Mouse (Mus musculus): ENCODE measurements around the gene Lypd6. TPM values are rescaled to one million over a fixed set of nuclear protein-coding genes. Genes with fewer than 3 reads are reported as not detected.

Lypd6 gene
- polyA plus RNA-seq, 1 experiment from 2014 or later: 3.5 TPM

GRCm38 (mm10) chr2:50065902-50066245, 355 bp upstream of the Lypd6 start:
- no peaks in the 10 kb centered on the region for H3K9me3 ChIP-seq (ENCODE audit: control insufficient read depth, low read length)
- WGBS: 0% methylated on average over 14 of the region's 14 CpGs
- peak overlapping the region; percentile 91 for H3K4me2 ChIP-seq
- no peaks in the 10 kb centered on the region for H3K36me3 ChIP-seq (ENCODE audit: control insufficient read depth, insufficient read depth, low read length)
- no peak overlapping the region for H3K27ac ChIP-seq (ENCODE audit: low read depth, low read length)
- no peaks in the 10 kb centered on the region; the same call in none of the 2 replicates for H3K4me1 ChIP-seq (ENCODE audit: control insufficient read depth, insufficient read depth, low read length)
- no peak for DNase-seq (ENCODE audit: low spot score, missing footprints)
- peak overlapping the region; percentile 69 for H3K4me3 ChIP-seq (ENCODE audit: low read depth, low read length)
- peak overlapping the region; percentile 58; the same call in 1 of the 2 replicates for H3K9ac ChIP-seq (ENCODE audit: low read length)
- ATAC-seq (ENCODE audit: low FRiP score): peak; percentile 76
- no peaks in the 10 kb centered on the region for H3K27me3 ChIP-seq (ENCODE audit: control insufficient read depth, insufficient read depth, low read length)

GRCm38 (mm10) chr2:50066968-50067315, 713 bp downstream of the Lypd6 start:
- DNase-seq (ENCODE audit: low spot score, missing footprints): no peak
- Histone ChIP-seq H3K27ac (ENCODE audit: low read depth, low read length) (no peak overlapping the region), H3K9me3 (ENCODE audit: control insufficient read depth, low read length) (no peaks in the 10 kb centered on the region), H3K36me3 (ENCODE audit: control insufficient read depth, insufficient read depth, low read length) (no peaks in the 10 kb centered on the region), H3K4me2 (peak overlapping the region; percentile 91), H3K4me1 (ENCODE audit: control insufficient read depth, insufficient read depth, low read length) (no peaks in the 10 kb centered on the region; the same call in none of the 2 replicates), H3K9ac (ENCODE audit: low read length) (peak overlapping the region; percentile 58), H3K27me3 (ENCODE audit: control insufficient read depth, insufficient read depth, low read length) (no peaks in the 10 kb centered on the region), H3K4me3 (ENCODE audit: low read depth, low read length) (peak overlapping the region; percentile 69)
- ATAC-seq (ENCODE audit: low FRiP score): no peak
- WGBS: 3% methylated on average over 9 of the region's 9 CpGs

- no peaks in the 10 kb centered on the region for H3K9me3 ChIP-seq (ENCODE audit: control insufficient read depth, low read length)
- WGBS: 74% methylated on average over 13 of the region's 13 CpGs
- no peak overlapping the region for H3K27ac ChIP-seq (ENCODE audit: low read depth, low read length)
- H3K27me3 ChIP-seq (ENCODE audit: control insufficient read depth, insufficient read depth, low read length): no peaks in the 10 kb centered on the region
- no peak for ATAC-seq (ENCODE audit: low FRiP score)
- no peak overlapping the region for H3K4me3 ChIP-seq (ENCODE audit: low read depth, low read length)
- no peaks in the 10 kb centered on the region; the same call in none of the 2 replicates for H3K4me1 ChIP-seq (ENCODE audit: control insufficient read depth, insufficient read depth, low read length)
- H3K9ac ChIP-seq (ENCODE audit: low read length): no peak overlapping the region
- DNase-seq (ENCODE audit: low spot score, missing footprints): no peak
- H3K4me2 ChIP-seq: no peak overlapping the region
- H3K36me3 ChIP-seq (ENCODE audit: control insufficient read depth, insufficient read depth, low read length): no peaks in the 10 kb centered on the region
Observed at GRCm38 (mm10) chr2:50069571-50070295, 3.5 kb downstream of the Lypd6 start.

- Histone ChIP-seq H3K4me2 (no peak overlapping the region), H3K36me3 (ENCODE audit: control insufficient read depth, insufficient read depth, low read length) (no peaks in the 10 kb centered on the region), H3K4me1 (ENCODE audit: control insufficient read depth, insufficient read depth, low read length) (no peaks in the 10 kb centered on the region; the same call in 1 of the 2 replicates), H3K27ac (ENCODE audit: low read depth, low read length) (no peak overlapping the region), H3K4me3 (ENCODE audit: low read depth, low read length) (no peak overlapping the region), H3K27me3 (ENCODE audit: control insufficient read depth, insufficient read depth, low read length) (no peaks in the 10 kb centered on the region), H3K9me3 (ENCODE audit: control insufficient read depth, low read length) (no peaks in the 10 kb centered on the region), H3K9ac (ENCODE audit: low read length) (no peak overlapping the region)
- DNase-seq (ENCODE audit: low spot score, missing footprints): no peak
- ATAC-seq (ENCODE audit: low FRiP score): no peak
- WGBS: 82% methylated on average over 4 of the region's 4 CpGs
Observed at GRCm38 (mm10) chr2:50072158-50072557, 5.9 kb downstream of the Lypd6 start.

- no peak overlapping the region for H3K4me3 ChIP-seq (ENCODE audit: low read depth, low read length)
- WGBS: 77% methylated on average over 3 of the region's 3 CpGs
Observed at GRCm38 (mm10) chr2:50084746-50085145, 18.5 kb downstream of the Lypd6 start.

GRCm38 (mm10) chr2:50087761-50088160, 21.5 kb downstream of the Lypd6 start:
- no peaks in the 10 kb centered on the region for H3K27me3 ChIP-seq (ENCODE audit: control insufficient read depth, insufficient read depth, low read length)
- H3K4me2 ChIP-seq: no peak overlapping the region
- H3K27ac ChIP-seq (ENCODE audit: low read depth, low read length): no peak overlapping the region
- no peak overlapping the region for H3K4me3 ChIP-seq (ENCODE audit: low read depth, low read length)
- no peaks in the 10 kb centered on the region for H3K4me1 ChIP-seq (ENCODE audit: control insufficient read depth, insufficient read depth, low read length)
- no peaks in the 10 kb centered on the region for H3K36me3 ChIP-seq (ENCODE audit: control insufficient read depth, insufficient read depth, low read length)
- DNase-seq (ENCODE audit: low spot score, missing footprints): no peak
- no peaks in the 10 kb centered on the region for H3K9me3 ChIP-seq (ENCODE audit: control insufficient read depth, low read length)
- WGBS: 73% methylated on average over 3 of the region's 3 CpGs
- ATAC-seq (ENCODE audit: low FRiP score): no peak
- H3K9ac ChIP-seq (ENCODE audit: low read length): no peak overlapping the region

More at GRCm38 (mm10) chr2:50084746-50085145, 18.5 kb downstream of the Lypd6 start:
- H3K4me2 ChIP-seq: no peak overlapping the region
- ATAC-seq (ENCODE audit: low FRiP score) (no peak), DNase-seq (ENCODE audit: low spot score, missing footprints) (no peak)
- no peaks in the 10 kb centered on the region for H3K4me1 ChIP-seq (ENCODE audit: control insufficient read depth, insufficient read depth, low read length)
- H3K9ac ChIP-seq (ENCODE audit: low read length): no peak overlapping the region
- H3K36me3 ChIP-seq (ENCODE audit: control insufficient read depth, insufficient read depth, low read length): no peaks in the 10 kb centered on the region
- no peaks in the 10 kb centered on the region for H3K27me3 ChIP-seq (ENCODE audit: control insufficient read depth, insufficient read depth, low read length)
- H3K27ac ChIP-seq (ENCODE audit: low read depth, low read length): no peak overlapping the region
- no peaks in the 10 kb centered on the region for H3K9me3 ChIP-seq (ENCODE audit: control insufficient read depth, low read length)

- H3K9ac ChIP-seq (ENCODE audit: low read length): no peak overlapping the region
- 93% methylated on average over 3 of the region's 3 CpGs for WGBS
- H3K27me3 ChIP-seq (ENCODE audit: control insufficient read depth, insufficient read depth, low read length): no peaks in the 10 kb centered on the region
- H3K27ac ChIP-seq (ENCODE audit: low read depth, low read length): no peak overlapping the region
- no peak for DNase-seq (ENCODE audit: low spot score, missing footprints)
- no peak for ATAC-seq (ENCODE audit: low FRiP score)
- H3K36me3 ChIP-seq (ENCODE audit: control insufficient read depth, insufficient read depth, low read length): no peaks in the 10 kb centered on the region
- no peaks in the 10 kb centered on the region for H3K9me3 ChIP-seq (ENCODE audit: control insufficient read depth, low read length)
- peaks cover 16% of the 10 kb centered on the region for H3K4me1 ChIP-seq (ENCODE audit: control insufficient read depth, insufficient read depth, low read length)
- H3K4me3 ChIP-seq (ENCODE audit: low read depth, low read length): no peak overlapping the region
- no peak overlapping the region for H3K4me2 ChIP-seq
Observed at GRCm38 (mm10) chr2:50096336-50096735, 30.1 kb downstream of the Lypd6 start.

- peak; percentile 89 for ATAC-seq (ENCODE audit: low FRiP score)
- WGBS: 22% methylated on average over 9 of the region's 9 CpGs
- peak; percentile 94 for DNase-seq (ENCODE audit: low spot score, missing footprints)
- no peak overlapping the region for H3K9ac ChIP-seq (ENCODE audit: low read length)
- H3K9me3 ChIP-seq (ENCODE audit: control insufficient read depth, low read length): no peaks in the 10 kb centered on the region
- H3K27ac ChIP-seq (ENCODE audit: low read depth, low read length): peak overlapping the region; percentile 51; the same call in 1 of the 2 replicates
- no peak overlapping the region for H3K4me2 ChIP-seq
- H3K4me1 ChIP-seq (ENCODE audit: control insufficient read depth, insufficient read depth, low read length): peaks cover 19% of the 10 kb centered on the region
- no peaks in the 10 kb centered on the region for H3K27me3 ChIP-seq (ENCODE audit: control insufficient read depth, insufficient read depth, low read length)
- H3K36me3 ChIP-seq (ENCODE audit: control insufficient read depth, insufficient read depth, low read length): no peaks in the 10 kb centered on the region
- H3K4me3 ChIP-seq (ENCODE audit: low read depth, low read length): no peak overlapping the region
Observed at GRCm38 (mm10) chr2:50100364-50101151, 34.3 kb downstream of the Lypd6 start.

GRCm38 (mm10) chr2:50101152-50101450, 34.9 kb downstream of the Lypd6 start:
- Histone ChIP-seq H3K27ac (ENCODE audit: low read depth, low read length) (peak overlapping the region; percentile 51; the same call in 1 of the 2 replicates), H3K9me3 (ENCODE audit: control insufficient read depth, low read length) (no peaks in the 10 kb centered on the region), H3K4me2 (no peak overlapping the region), H3K4me3 (ENCODE audit: low read depth, low read length) (no peak overlapping the region), H3K36me3 (ENCODE audit: control insufficient read depth, insufficient read depth, low read length) (no peaks in the 10 kb centered on the region), H3K4me1 (ENCODE audit: control insufficient read depth, insufficient read depth, low read length) (peaks cover 19% of the 10 kb centered on the region), H3K27me3 (ENCODE audit: control insufficient read depth, insufficient read depth, low read length) (no peaks in the 10 kb centered on the region), H3K9ac (ENCODE audit: low read length) (no peak overlapping the region)
- 50% methylated on average over 1 of the region's 1 CpGs for WGBS
- DNase-seq (ENCODE audit: low spot score, missing footprints) (no peak), ATAC-seq (ENCODE audit: low FRiP score) (peak; percentile 51)
